Mouse (Mus musculus) liver, embryonic 14.5 days (tissue): ENCODE measurements around the gene Gm49711.

Experiments used
- CTCF ChIP-seq: IDR thresholded peaks from 2 replicates; pipeline ENCODE4 v1.5.1; 2016; ENCODE audit warnings: antibody characterized with exemption, low read depth, control low read depth
- EP300 ChIP-seq: IDR thresholded peaks from 2 replicates; pipeline ENCODE4 v1.6.1; 2016; ENCODE audit warnings: antibody characterized with exemption, low read depth

- TF ChIP-seq CTCF (no peak), EP300 (no peak)
Measured at GRCm38 (mm10) chr16:92179306-92179705, 121.2 kb downstream of the Gm49711 start.
